12 mouse cellular contexts compared by ENCODE assay signal in genomic region chr19:4156073-4156579, GRCm38 (mm10). TPM values are rescaled to one million over a fixed set of nuclear protein-coding genes. Genes with fewer than 3 reads are reported as not detected.
DNase-seq lines count a peak whose midpoint lies in the region; ATAC-seq and TF ChIP-seq lines count a peak whose summit lies in the region.
"Had no signal": no experiment of that assay in that cellular context is flagged by ENCODE, and none has a peak within 500 bp of the region (broad histone marks: within the 10 kb centered on the region; RNA-seq: fewer than 3 reads in every experiment).

No protein-coding gene starts in this region.

- DNase-seq in heart, postnatal 25 days (ENCODE audit: low spot score): no peak
- no peak for DNase-seq in midbrain, embryonic 10.5 days (ENCODE audit: low spot score)
- DNase-seq in midbrain, embryonic 14.5 days: no peak
- DNase-seq in ES-E14 (ENCODE audit: low read depth, low spot score): no peak
- DNase-seq in frontal cortex, postnatal 25 days (ENCODE audit: low spot score in 2 of 2): no peak
- no peak for DNase-seq in right cerebral cortex, adult 2 months (ENCODE audit: low spot score in 2 of 2)
- DNase-seq: adrenal gland, postnatal 10 days; lung, postnatal 4 days had no signal

- no peaks in the 10 kb centered on the region for H3K27me3 ChIP-seq in heart, embryonic 13.5 days (replicated peaks)
- no peaks in the 10 kb centered on the region for H3K27me3 ChIP-seq in midbrain, embryonic 10.5 days (ENCODE audit: low read depth, poor library complexity, severe bottlenecking)
- no peaks in the 10 kb centered on the region for H3K27me3 ChIP-seq in midbrain, embryonic 14.5 days (ENCODE audit: control insufficient read depth, insufficient read depth, low read length)
- H3K27me3 ChIP-seq in liver, embryonic 12.5 days (replicated peaks): no peaks in the 10 kb centered on the region
- H3K27me3 ChIP-seq: Patski had no signal

- in situ Hi-C loops in ES-E14 (cut with MboI; ENCODE audit: low sequenced_read_pairs in 2 of 2, unreplicated experiment in 2 of 2): no loop called here

- no peaks in the 10 kb centered on the region for H3K9me3 ChIP-seq in heart, embryonic 13.5 days
- no peaks in the 10 kb centered on the region for H3K9me3 ChIP-seq in midbrain, embryonic 10.5 days (replicated peaks)
- no peaks in the 10 kb centered on the region for H3K9me3 ChIP-seq in midbrain, embryonic 14.5 days (ENCODE audit: control insufficient read depth, low read length)
- H3K9me3 ChIP-seq in ES-E14 (ENCODE audit: control insufficient read depth, insufficient read depth, low read depth, low read length): no peaks in the 10 kb centered on the region
- no peaks in the 10 kb centered on the region for H3K9me3 ChIP-seq in liver, embryonic 12.5 days (replicated peaks)

- no peak overlapping the region for H3K4me3 ChIP-seq in heart, embryonic 13.5 days
- no peak overlapping the region for H3K4me3 ChIP-seq in midbrain, embryonic 10.5 days
- H3K4me3 ChIP-seq in midbrain, embryonic 14.5 days (replicated peaks; ENCODE audit: low read depth, low read length): no peak overlapping the region
- peak overlapping the region; percentile 35 to 39; a peak in 2 of 4 replicates for H3K4me3 ChIP-seq in ES-E14 (ENCODE audit: insufficient read depth in 1 of 2, low read depth in 1 of 2, low read length in 2 of 2, poor library complexity in 1 of 2, severe bottlenecking in 1 of 2)
- no peak overlapping the region for H3K4me3 ChIP-seq in liver, embryonic 12.5 days

- H3K9ac ChIP-seq in heart, embryonic 13.5 days: peak overlapping the region; percentile 28; the same call in 1 of the 2 replicates
- H3K9ac ChIP-seq in midbrain, embryonic 14.5 days (replicated peaks; ENCODE audit: low read length): no peak overlapping the region
- peak overlapping the region; percentile 31; the same call in 1 of the 2 replicates for H3K9ac ChIP-seq in ES-E14 (ENCODE audit: insufficient read depth, low read depth, low read length, poor library complexity, severe bottlenecking)
- no peak overlapping the region for H3K9ac ChIP-seq in liver, embryonic 12.5 days

- intact Hi-C loops in heart, postnatal 25 days (cut with DNase I): no loop called here

- no peak for ATAC-seq in heart, embryonic 13.5 days (ENCODE audit: extremely low read depth, insufficient number of reproducible peaks, low FRiP score, low TSS enrichment)
- no peak for ATAC-seq in midbrain, embryonic 14.5 days (ENCODE audit: low FRiP score, low TSS enrichment)
- ATAC-seq in liver, embryonic 12.5 days: no peak

- 69% methylated on average over 20 of the region's 20 CpGs for WGBS in heart, embryonic 13.5 days
- WGBS in midbrain, embryonic 10.5 days: 68% methylated on average over 20 of the region's 20 CpGs
- WGBS in midbrain, embryonic 14.5 days: 70% methylated on average over 20 of the region's 20 CpGs
- 69% methylated on average over 20 of the region's 20 CpGs for WGBS in liver, embryonic 12.5 days (ENCODE audit: insufficient replicate concordance)

- no peak overlapping the region for H3K4me2 ChIP-seq in heart, embryonic 13.5 days
- no peak overlapping the region for H3K4me2 ChIP-seq in midbrain, embryonic 14.5 days (ENCODE audit: low read length)
- H3K4me2 ChIP-seq in liver, embryonic 12.5 days: peak overlapping the region; percentile 46

- H3K36me3 ChIP-seq in heart, embryonic 13.5 days: peaks cover 82% of the 10 kb centered on the region
- peaks cover 85% of the 10 kb centered on the region for H3K36me3 ChIP-seq in midbrain, embryonic 10.5 days
- peaks cover 74% of the 10 kb centered on the region for H3K36me3 ChIP-seq in midbrain, embryonic 14.5 days (ENCODE audit: control insufficient read depth, insufficient read depth, low read length)
- H3K36me3 ChIP-seq in ES-E14 (ENCODE audit: control insufficient read depth, insufficient read depth, low read length, poor library complexity, severe bottlenecking): peaks cover 29% of the 10 kb centered on the region
- peaks cover 82% of the 10 kb centered on the region for H3K36me3 ChIP-seq in liver, embryonic 12.5 days

- peaks cover 19% of the 10 kb centered on the region for H3K4me1 ChIP-seq in heart, embryonic 13.5 days
- H3K4me1 ChIP-seq in midbrain, embryonic 10.5 days: peaks cover 11% of the 10 kb centered on the region
- no peaks in the 10 kb centered on the region for H3K4me1 ChIP-seq in midbrain, embryonic 14.5 days (ENCODE audit: control insufficient read depth, insufficient read depth, low read length)
- H3K4me1 ChIP-seq in ES-E14 (ENCODE audit: control insufficient read depth in 2 of 2, insufficient read depth in 2 of 2, low read length in 2 of 2, poor library complexity in 1 of 2): peaks cover 0 to 36% of the 10 kb centered on the region in 2 experiments; a peak in 2 of 4 replicates
- H3K4me1 ChIP-seq in liver, embryonic 12.5 days: peaks cover 35% of the 10 kb centered on the region

- no peak overlapping the region for H3K27ac ChIP-seq in heart, embryonic 13.5 days (replicated peaks)
- H3K27ac ChIP-seq in midbrain, embryonic 10.5 days (replicated peaks): peak overlapping the region; percentile 3; the same call in 1 of the 2 replicates
- no peak overlapping the region for H3K27ac ChIP-seq in midbrain, embryonic 14.5 days (replicated peaks; ENCODE audit: low read depth, low read length)
- H3K27ac ChIP-seq in ES-E14 (ENCODE audit: insufficient read depth, low read depth, low read length, poor library complexity, severe bottlenecking): no peak overlapping the region
- 0 out of 2 replicates have a peak overlapping the region, but pooled peaks have one; percentile 17 for H3K27ac ChIP-seq in liver, embryonic 12.5 days

TF ChIP-seq in ES-E14, 5 proteins besides CTCF, POLR2A, EP300 and RAD21:
- no peak for TF ChIP-seq CHD2 (IDR thresholded peaks at IDR 0.05; ENCODE audit: low read depth, low read length)
- TF ChIP-seq ZC3H11A (IDR thresholded peaks at IDR 0.05; ENCODE audit: borderline replicate concordance, low read depth, low read length): no peak
- no peak for TF ChIP-seq HCFC1 (IDR thresholded peaks at IDR 0.05; ENCODE audit: borderline replicate concordance, insufficient read depth, low read length)
- TF ChIP-seq MAFK (IDR thresholded peaks at IDR 0.05; ENCODE audit: insufficient read depth, low read depth, low read length): no peak
- TF ChIP-seq ZNF384 (IDR thresholded peaks at IDR 0.05; ENCODE audit: low read depth, low read length): no peak

RNA-seq across cellular contexts. Expression of gene Ptprcap, which starts 2.7 kb away (rescaled TPM):
- polyA plus RNA-seq in heart, embryonic 13.5 days (2015; fragmentation: Nextera tagmentation; extraction: Ambion mirVana): 1.2 and 1.4 TPM in 2 replicates
- total RNA-seq in heart, postnatal 25 days (2021): 1 to 10 TPM in 1 of 2 experiments, under 1 TPM in 1; 0.94 to 1.5 TPM
- 0.67 TPM in 1 of 2 replicates, not detected in the other for polyA plus RNA-seq in midbrain, embryonic 10.5 days (2016; fragmentation: Nextera tagmentation; extraction: Ambion mirVana)
- 0.55 and 0.64 TPM in 2 replicates for polyA plus RNA-seq in midbrain, embryonic 14.5 days (2014; fragmentation: Nextera tagmentation; extraction: Ambion mirVana)
- 9.5 and 15.1 TPM in 2 replicates for total RNA-seq in ES-E14 (2012; rRNA removed)
- polyA plus RNA-seq in liver, embryonic 12.5 days (2016; fragmentation: Nextera tagmentation; extraction: Ambion mirVana): 24.3 and 26.2 TPM in 2 replicates
- total RNA-seq: gastrocnemius, adult 18-20 months had no signal

RNA-seq across cellular contexts. Expression of gene Rps6kb2, which starts 7.0 kb away (rescaled TPM):
- polyA plus RNA-seq in heart, embryonic 13.5 days (2015; fragmentation: Nextera tagmentation; extraction: Ambion mirVana): 46.0 and 47.1 TPM in 2 replicates
- 10 to 100 TPM; 16.5 to 16.8 TPM for total RNA-seq in heart, postnatal 25 days (2021)
- polyA plus RNA-seq in midbrain, embryonic 10.5 days (2016; fragmentation: Nextera tagmentation; extraction: Ambion mirVana): 58.8 and 71.4 TPM in 2 replicates
- 37.3 and 42.2 TPM in 2 replicates for polyA plus RNA-seq in midbrain, embryonic 14.5 days (2014; fragmentation: Nextera tagmentation; extraction: Ambion mirVana)
- 19.7 and 26.6 TPM in 2 replicates for total RNA-seq in ES-E14 (2012; rRNA removed)
- 39.1 and 39.4 TPM in 2 replicates for polyA plus RNA-seq in liver, embryonic 12.5 days (2016; fragmentation: Nextera tagmentation; extraction: Ambion mirVana)

RNA-seq across cellular contexts. Expression of gene Coro1b, which starts 7.7 kb away (rescaled TPM):
- 107 and 122 TPM in 2 replicates for polyA plus RNA-seq in heart, embryonic 13.5 days (2015; fragmentation: Nextera tagmentation; extraction: Ambion mirVana)
- total RNA-seq in heart, postnatal 25 days (2021): 10 to 100 TPM; 53.4 to 57.6 TPM
- 133 and 138 TPM in 2 replicates for polyA plus RNA-seq in midbrain, embryonic 10.5 days (2016; fragmentation: Nextera tagmentation; extraction: Ambion mirVana)
- 105 and 117 TPM in 2 replicates for polyA plus RNA-seq in midbrain, embryonic 14.5 days (2014; fragmentation: Nextera tagmentation; extraction: Ambion mirVana)
- 73.8 and 85.3 TPM in 2 replicates for total RNA-seq in ES-E14 (2012; rRNA removed)
- 86.5 and 86.9 TPM in 2 replicates for polyA plus RNA-seq in liver, embryonic 12.5 days (2016; fragmentation: Nextera tagmentation; extraction: Ambion mirVana)

RNA-seq across cellular contexts. Expression of gene Cabp4, which starts 12.3 kb away (rescaled TPM):
- not detected in 2 replicates for polyA plus RNA-seq in heart, embryonic 13.5 days (2015; fragmentation: Nextera tagmentation; extraction: Ambion mirVana)
- total RNA-seq in heart, postnatal 25 days (2021): under 1 TPM in 1 of 2 experiments, not detected in 1; 0.31 TPM
- polyA plus RNA-seq in midbrain, embryonic 10.5 days (2016; fragmentation: Nextera tagmentation; extraction: Ambion mirVana): not detected in 2 replicates
- polyA plus RNA-seq in midbrain, embryonic 14.5 days (2014; fragmentation: Nextera tagmentation; extraction: Ambion mirVana): 0.14 and 0.15 TPM in 2 replicates
- total RNA-seq in ES-E14 (2012; rRNA removed): 1.3 and 1.8 TPM in 2 replicates
- 0.06 and 0.07 TPM in 2 replicates for polyA plus RNA-seq in liver, embryonic 12.5 days (2016; fragmentation: Nextera tagmentation; extraction: Ambion mirVana)
- total RNA-seq: gastrocnemius, adult 18-20 months had no signal

RNA-seq across cellular contexts. Expression of gene Gpr152, which starts 16.5 kb away (rescaled TPM):
- polyA plus RNA-seq in heart, embryonic 13.5 days (2015; fragmentation: Nextera tagmentation; extraction: Ambion mirVana): not detected in 2 replicates
- not detected for total RNA-seq in heart, postnatal 25 days (2021)
- polyA plus RNA-seq in midbrain, embryonic 10.5 days (2016; fragmentation: Nextera tagmentation; extraction: Ambion mirVana): not detected in 2 replicates
- not detected in 2 replicates for polyA plus RNA-seq in midbrain, embryonic 14.5 days (2014; fragmentation: Nextera tagmentation; extraction: Ambion mirVana)
- total RNA-seq in ES-E14 (2012; rRNA removed): 0.13 and 0.26 TPM in 2 replicates
- not detected in 2 replicates for polyA plus RNA-seq in liver, embryonic 12.5 days (2016; fragmentation: Nextera tagmentation; extraction: Ambion mirVana)
- total RNA-seq: adrenal gland, postnatal 10 days; gastrocnemius, adult 18-20 months had no signal
- polyA plus RNA-seq: Patski had no signal

Comparison
In these comparisons a context has a peak if more than half of its experiments do, and no peak if none do; other contexts are left out.
1. H3K27ac ChIP-seq: peak in midbrain, embryonic 10.5 days (single experiment) and liver, embryonic 12.5 days (single experiment); none in heart, embryonic 13.5 days (single experiment), midbrain, embryonic 14.5 days (single experiment) and ES-E14 (single experiment).
2. H3K4me3 ChIP-seq: peak in ES-E14 (2 of 2); none in heart, embryonic 13.5 days (single experiment), midbrain, embryonic 10.5 days (single experiment), midbrain, embryonic 14.5 days (single experiment) and liver, embryonic 12.5 days (single experiment).
3. H3K9ac ChIP-seq: peak in heart, embryonic 13.5 days (single experiment) and ES-E14 (single experiment); none in midbrain, embryonic 14.5 days (single experiment) and liver, embryonic 12.5 days (single experiment).
4. RNA of gene Ptprcap, which starts 2.7 kb away (polyA plus RNA-seq): 24.3 to 26.2 TPM in liver, embryonic 12.5 days; 1.2 to 1.4 TPM in heart, embryonic 13.5 days, 0.55 to 0.64 TPM in midbrain, embryonic 14.5 days and 0.67 TPM in midbrain, embryonic 10.5 days; every median in the first group is over 10 times any median in the second.